Mouse (Mus musculus) liver, postnatal 0 days (tissue): Measurements from ENCODE around the gene Get4.

Experiments
- CTCF ChIP-seq: sonication (generic); IDR thresholded peaks from 2 replicates; pipeline ENCODE4 v1.5.1; 2016; ENCODE audit warnings: antibody characterized with exemption, low read depth
- EP300 ChIP-seq: IDR thresholded peaks from 2 replicates; pipeline ENCODE4 v1.6.1; 2016; ENCODE audit warnings: antibody characterized with exemption, low read depth, mild to moderate bottlenecking

GRCm38 (mm10) chr5:139251736-139252080, 416 bp upstream of the Get4 start:
- TF ChIP-seq CTCF (peak; percentile 44), EP300 (no peak)
